Mouse (Mus musculus): Measurements from ENCODE around the gene Runx2. TPM values are rescaled to one million over a fixed set of nuclear protein-coding genes. Genes with fewer than 3 reads are reported as not detected.

Gene Runx2
- polyA plus RNA-seq, 1 experiment from 2014 or later: 28.9 TPM

DNA sequence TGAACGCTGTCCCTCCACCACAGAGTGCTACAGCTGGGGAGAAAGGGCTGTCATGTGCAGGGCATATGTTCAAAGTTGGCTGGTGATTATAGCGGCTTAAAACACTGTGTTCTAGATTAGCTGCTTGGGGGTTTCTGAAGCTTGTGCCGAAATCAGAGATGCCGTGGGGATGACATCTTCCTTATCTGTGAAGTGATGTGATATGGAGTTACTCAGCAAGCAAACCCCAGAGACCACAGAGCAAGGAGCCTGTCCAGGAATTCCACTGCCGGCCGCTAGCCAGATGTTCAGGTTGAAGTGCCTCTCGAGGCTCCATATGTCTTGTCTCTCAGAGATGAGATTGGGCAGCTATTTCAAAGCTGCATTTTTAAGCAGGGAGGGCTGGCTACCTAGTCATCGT lies 267.8 kb downstream of the Runx2 start:
- 39% methylated on average over 8 of the region's 8 CpGs for WGBS

DNA sequence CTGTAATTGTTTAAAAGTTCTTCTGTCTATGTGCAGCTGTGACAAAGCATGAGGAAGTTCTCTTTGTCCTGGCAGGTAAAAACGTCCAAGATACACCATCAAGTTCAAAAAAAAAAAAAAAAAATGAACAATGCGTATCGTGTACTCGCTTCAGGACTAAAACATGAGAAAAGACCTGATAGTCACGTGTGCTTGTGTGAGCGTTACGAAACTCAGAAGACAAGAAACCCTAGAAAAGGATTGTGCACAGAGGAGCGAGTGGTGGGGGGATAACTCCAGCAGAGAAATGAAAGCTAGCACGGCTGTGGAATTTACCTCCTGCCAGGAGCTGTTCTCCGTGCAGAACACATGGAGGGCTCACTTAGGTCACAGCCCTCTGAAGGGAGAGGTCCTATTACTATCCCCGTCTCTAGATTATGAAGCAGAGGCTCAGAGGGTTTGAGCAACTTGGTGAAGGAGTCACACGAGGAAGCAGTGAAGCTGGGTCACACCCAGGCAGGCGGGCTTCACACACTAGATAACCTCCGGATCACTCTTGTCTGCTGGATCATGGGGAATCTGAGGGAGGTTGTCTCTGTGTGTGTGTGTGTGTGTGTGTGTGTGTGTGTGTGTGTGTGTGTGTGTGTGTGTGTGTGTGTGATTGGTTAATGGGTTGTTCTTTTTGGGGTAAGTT lies 269.3 kb downstream of the Runx2 start:
- no peak overlapping the region for H3K9ac ChIP-seq (ENCODE audit: low read depth, low read length)
- no peaks in the 10 kb centered on the region for H3K27me3 ChIP-seq (replicated peaks; ENCODE audit: control insufficient read depth, insufficient read depth, low read length)
- H3K27ac ChIP-seq (replicated peaks; ENCODE audit: low read depth, low read length): peak overlapping the region; percentile 39; the same call in 1 of the 2 replicates
- no peaks in the 10 kb centered on the region for H3K9me3 ChIP-seq (ENCODE audit: control insufficient read depth, low read length)
- WGBS: 35% methylated on average over 14 of the region's 14 CpGs
- peak overlapping the region; percentile 31; the same call in 1 of the 2 replicates for H3K4me2 ChIP-seq (ENCODE audit: low read depth, low read length)
- DNase-seq (ENCODE audit: low spot score) (peak; percentile 54), ATAC-seq (ENCODE audit: low read depth) (peak; percentile 45; the same call in 1 of the 2 replicates)
- peaks cover 25% of the 10 kb centered on the region for H3K4me1 ChIP-seq (ENCODE audit: control insufficient read depth, insufficient read depth, low read length)
- no peak overlapping the region for H3K4me3 ChIP-seq (ENCODE audit: low read depth, low read length)
- H3K36me3 ChIP-seq (ENCODE audit: control insufficient read depth, insufficient read depth, low read length): no peaks in the 10 kb centered on the region

More for the DNA sequence above, 267.8 kb downstream of the Runx2 start:
- H3K9me3 ChIP-seq (ENCODE audit: control insufficient read depth, low read length): no peaks in the 10 kb centered on the region
- H3K36me3 ChIP-seq (ENCODE audit: control insufficient read depth, insufficient read depth, low read length): no peaks in the 10 kb centered on the region
- no peak overlapping the region for H3K9ac ChIP-seq (ENCODE audit: low read depth, low read length)
- DNase-seq (ENCODE audit: low spot score): peak; percentile 45
- peaks cover 16% of the 10 kb centered on the region for H3K4me1 ChIP-seq (ENCODE audit: control insufficient read depth, insufficient read depth, low read length)
- H3K4me3 ChIP-seq (ENCODE audit: low read depth, low read length): no peak overlapping the region
- ATAC-seq (ENCODE audit: low read depth): no peak
- H3K27me3 ChIP-seq (replicated peaks; ENCODE audit: control insufficient read depth, insufficient read depth, low read length): no peaks in the 10 kb centered on the region
- H3K27ac ChIP-seq (replicated peaks; ENCODE audit: low read depth, low read length): no peak overlapping the region
- H3K4me2 ChIP-seq (ENCODE audit: low read depth, low read length): no peak overlapping the region

DNA sequence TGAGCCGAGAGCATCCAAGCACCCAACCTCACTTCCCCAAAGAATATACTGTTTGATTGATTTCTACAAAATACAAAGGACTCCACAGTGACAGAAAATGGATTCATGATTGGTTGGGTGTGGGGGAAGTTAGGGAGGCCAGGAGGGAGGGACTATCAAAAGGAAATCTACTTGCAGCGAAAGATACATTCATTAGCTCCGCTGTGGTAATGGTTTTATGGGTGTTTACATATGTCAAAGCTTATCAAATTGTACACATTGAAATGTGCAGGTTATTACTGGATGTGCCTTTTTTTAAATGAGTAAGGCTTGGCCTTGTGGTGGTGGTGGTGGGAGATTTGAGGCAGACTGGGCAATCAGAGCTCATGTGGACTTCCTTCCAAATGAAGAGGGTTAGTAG lies 271.9 kb downstream of the Runx2 start:
- Histone ChIP-seq H3K27ac (replicated peaks; ENCODE audit: low read depth, low read length) (no peak overlapping the region), H3K36me3 (ENCODE audit: control insufficient read depth, insufficient read depth, low read length) (no peaks in the 10 kb centered on the region), H3K4me3 (ENCODE audit: low read depth, low read length) (no peak overlapping the region), H3K4me1 (ENCODE audit: control insufficient read depth, insufficient read depth, low read length) (peaks cover 26% of the 10 kb centered on the region), H3K9ac (ENCODE audit: low read depth, low read length) (no peak overlapping the region), H3K27me3 (replicated peaks; ENCODE audit: control insufficient read depth, insufficient read depth, low read length) (no peaks in the 10 kb centered on the region), H3K4me2 (ENCODE audit: low read depth, low read length) (no peak overlapping the region), H3K9me3 (ENCODE audit: control insufficient read depth, low read length) (no peaks in the 10 kb centered on the region)
- ATAC-seq (ENCODE audit: low read depth): no peak
- WGBS: 83% methylated on average over 3 of the region's 3 CpGs
- DNase-seq (ENCODE audit: low spot score): no peak

DNA sequence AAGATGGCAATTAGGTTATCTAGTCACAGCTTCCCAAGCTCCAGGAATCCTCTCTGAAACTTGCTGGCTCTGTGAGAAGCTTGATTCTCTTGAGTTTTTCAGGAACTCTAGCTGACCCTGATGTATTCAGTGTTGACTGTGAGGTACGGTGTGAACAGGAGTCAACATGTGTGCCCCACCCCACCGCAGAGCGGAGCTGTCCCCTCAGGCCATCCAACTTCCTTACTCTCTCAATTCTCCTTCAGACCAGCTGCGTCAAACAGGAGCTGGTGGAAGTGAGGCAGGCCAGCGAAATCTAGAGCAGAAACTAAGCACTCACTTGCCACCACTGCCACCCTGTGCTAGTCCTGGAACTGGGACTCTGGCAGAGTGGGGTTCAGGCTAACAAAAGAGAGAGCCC lies 273.9 kb downstream of the Runx2 start:
- Histone ChIP-seq H3K27me3 (replicated peaks; ENCODE audit: control insufficient read depth, insufficient read depth, low read length) (no peaks in the 10 kb centered on the region), H3K9ac (ENCODE audit: low read depth, low read length) (no peak overlapping the region), H3K4me3 (ENCODE audit: low read depth, low read length) (no peak overlapping the region), H3K4me1 (ENCODE audit: control insufficient read depth, insufficient read depth, low read length) (peaks cover 20% of the 10 kb centered on the region), H3K36me3 (ENCODE audit: control insufficient read depth, insufficient read depth, low read length) (no peaks in the 10 kb centered on the region), H3K27ac (replicated peaks; ENCODE audit: low read depth, low read length) (no peak overlapping the region), H3K4me2 (ENCODE audit: low read depth, low read length) (no peak overlapping the region), H3K9me3 (ENCODE audit: control insufficient read depth, low read length) (no peaks in the 10 kb centered on the region)
- 21% methylated on average over 5 of the region's 5 CpGs for WGBS
- DNase-seq (ENCODE audit: low spot score) (peak; percentile 71), ATAC-seq (ENCODE audit: low read depth) (no peak)

DNA sequence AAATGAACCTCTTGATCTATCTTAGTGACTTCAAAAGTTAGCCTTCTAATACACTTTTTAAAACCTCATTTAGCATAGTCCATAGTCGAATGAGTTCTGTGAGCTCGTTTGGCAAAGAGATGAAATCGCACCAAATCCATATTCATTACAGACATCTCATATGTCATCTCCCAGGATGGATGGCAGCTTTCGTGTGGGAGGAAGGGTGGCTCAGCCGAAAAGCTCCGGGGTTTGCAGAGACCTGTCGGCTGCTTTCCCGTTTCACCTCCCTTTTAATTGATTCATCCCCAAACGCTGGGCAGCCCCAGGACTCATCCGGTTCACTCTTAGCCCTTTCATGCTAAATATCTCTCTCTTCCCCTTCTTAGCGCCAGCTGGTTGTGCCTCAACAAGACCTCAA lies 275.7 kb downstream of the Runx2 start:
- H3K9me3 ChIP-seq (ENCODE audit: control insufficient read depth, low read length): no peaks in the 10 kb centered on the region
- peaks cover 10% of the 10 kb centered on the region for H3K4me1 ChIP-seq (ENCODE audit: control insufficient read depth, insufficient read depth, low read length)
- 45% methylated on average over 11 of the region's 11 CpGs for WGBS
- no peak overlapping the region for H3K9ac ChIP-seq (ENCODE audit: low read depth, low read length)
- H3K27me3 ChIP-seq (replicated peaks; ENCODE audit: control insufficient read depth, insufficient read depth, low read length): no peaks in the 10 kb centered on the region
- no peak for ATAC-seq (ENCODE audit: low read depth)
- no peaks in the 10 kb centered on the region for H3K36me3 ChIP-seq (ENCODE audit: control insufficient read depth, insufficient read depth, low read length)
- H3K4me3 ChIP-seq (ENCODE audit: low read depth, low read length): no peak overlapping the region
- no peak for DNase-seq (ENCODE audit: low spot score)
- no peak overlapping the region for H3K27ac ChIP-seq (replicated peaks; ENCODE audit: low read depth, low read length)
- no peak overlapping the region for H3K4me2 ChIP-seq (ENCODE audit: low read depth, low read length)

DNA sequence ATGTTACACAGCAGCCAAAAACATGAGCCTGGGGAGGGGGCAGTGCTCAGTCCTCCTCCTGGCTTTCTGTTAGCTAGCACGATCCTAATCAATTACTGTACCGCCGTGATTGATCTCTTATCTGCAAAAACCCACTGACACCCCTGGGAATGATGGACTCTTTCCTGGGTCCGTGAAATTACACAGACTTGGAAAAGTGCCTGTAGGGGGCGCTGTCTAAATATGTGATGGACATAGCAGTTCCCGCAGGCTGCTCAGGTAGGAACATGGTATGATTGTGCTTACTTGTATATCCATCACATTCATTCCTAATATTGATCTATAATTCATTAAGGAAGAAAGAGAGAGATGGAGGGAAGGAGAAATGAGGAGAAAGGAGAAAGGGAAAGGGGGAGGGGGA lies 284.6 kb downstream of the Runx2 start:
- WGBS: 77% methylated on average over 6 of the region's 6 CpGs
- ATAC-seq (ENCODE audit: low read depth): no peak

DNA sequence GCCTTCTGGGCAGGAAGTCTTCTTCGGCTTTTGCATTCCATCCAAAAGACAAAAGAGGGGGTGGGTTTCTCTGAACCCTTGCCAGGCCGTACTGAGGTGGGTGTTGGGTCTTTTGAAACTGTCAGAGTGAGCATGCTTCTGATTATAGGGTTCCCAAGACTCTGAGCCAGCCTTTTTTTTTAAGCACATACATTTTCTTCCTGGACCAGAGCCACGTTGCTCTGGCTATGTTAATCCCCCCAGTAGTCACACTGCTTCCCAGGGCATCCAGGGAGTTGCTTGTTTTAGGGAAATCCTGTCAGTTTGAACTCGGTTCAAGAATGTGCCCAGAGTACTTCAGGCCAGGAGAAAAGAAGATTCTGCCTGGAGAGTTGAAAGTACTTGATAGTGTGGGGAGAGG lies 286.0 kb downstream of the Runx2 start:
- Histone ChIP-seq H3K9me3 (ENCODE audit: control insufficient read depth, low read length) (no peaks in the 10 kb centered on the region), H3K4me1 (ENCODE audit: control insufficient read depth, insufficient read depth, low read length) (peaks cover 13% of the 10 kb centered on the region), H3K27ac (replicated peaks; ENCODE audit: low read depth, low read length) (peak overlapping the region; percentile 40; the same call in 1 of the 2 replicates), H3K36me3 (ENCODE audit: control insufficient read depth, insufficient read depth, low read length) (no peaks in the 10 kb centered on the region), H3K4me2 (ENCODE audit: low read depth, low read length) (no peak overlapping the region), H3K9ac (ENCODE audit: low read depth, low read length) (no peak overlapping the region), H3K4me3 (ENCODE audit: low read depth, low read length) (no peak overlapping the region), H3K27me3 (replicated peaks; ENCODE audit: control insufficient read depth, insufficient read depth, low read length) (no peaks in the 10 kb centered on the region)
- ATAC-seq (ENCODE audit: low read depth) (peak; percentile 82), DNase-seq (ENCODE audit: low spot score) (peak; percentile 92)
- 7% methylated on average over 4 of the region's 4 CpGs for WGBS

More for the DNA sequence above, 284.6 kb downstream of the Runx2 start:
- Histone ChIP-seq H3K27me3 (replicated peaks; ENCODE audit: control insufficient read depth, insufficient read depth, low read length) (no peaks in the 10 kb centered on the region), H3K36me3 (ENCODE audit: control insufficient read depth, insufficient read depth, low read length) (no peaks in the 10 kb centered on the region), H3K4me2 (ENCODE audit: low read depth, low read length) (no peak overlapping the region), H3K27ac (replicated peaks; ENCODE audit: low read depth, low read length) (no peak overlapping the region), H3K9ac (ENCODE audit: low read depth, low read length) (no peak overlapping the region), H3K9me3 (ENCODE audit: control insufficient read depth, low read length) (no peaks in the 10 kb centered on the region), H3K4me3 (ENCODE audit: low read depth, low read length) (no peak overlapping the region), H3K4me1 (ENCODE audit: control insufficient read depth, insufficient read depth, low read length) (peaks cover 13% of the 10 kb centered on the region)
- no peak for DNase-seq (ENCODE audit: low spot score)

DNA sequence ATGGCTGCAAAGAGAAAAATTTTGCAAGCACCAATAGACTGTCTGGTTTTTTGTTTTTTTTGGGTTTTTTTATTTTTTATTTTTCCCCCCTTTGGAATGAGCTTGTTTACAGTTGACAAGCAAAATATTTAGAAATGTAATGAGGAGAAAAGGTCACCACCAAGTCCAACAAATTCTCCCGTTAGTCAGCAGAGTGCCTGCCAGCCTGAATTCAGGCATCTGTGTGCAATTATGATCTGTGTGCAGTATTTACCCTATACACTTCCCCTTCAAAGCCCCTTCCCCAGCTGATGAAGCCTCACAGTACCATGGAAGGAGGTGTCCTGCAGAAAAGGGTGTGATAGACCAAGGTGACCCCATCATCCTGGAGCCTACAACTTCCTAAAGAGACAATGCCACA lies 290.5 kb downstream of the Runx2 start:
- Histone ChIP-seq H3K27ac (replicated peaks; ENCODE audit: low read depth, low read length) (no peak overlapping the region), H3K9me3 (ENCODE audit: control insufficient read depth, low read length) (no peaks in the 10 kb centered on the region), H3K9ac (ENCODE audit: low read depth, low read length) (no peak overlapping the region), H3K4me1 (ENCODE audit: control insufficient read depth, insufficient read depth, low read length) (peaks cover 14% of the 10 kb centered on the region), H3K27me3 (replicated peaks; ENCODE audit: control insufficient read depth, insufficient read depth, low read length) (no peaks in the 10 kb centered on the region), H3K4me3 (ENCODE audit: low read depth, low read length) (no peak overlapping the region), H3K36me3 (ENCODE audit: control insufficient read depth, insufficient read depth, low read length) (no peaks in the 10 kb centered on the region), H3K4me2 (ENCODE audit: low read depth, low read length) (no peak overlapping the region)
- DNase-seq (ENCODE audit: low spot score) (no peak), ATAC-seq (ENCODE audit: low read depth) (no peak)
- 53% methylated on average over 1 of the region's 1 CpGs for WGBS

DNA sequence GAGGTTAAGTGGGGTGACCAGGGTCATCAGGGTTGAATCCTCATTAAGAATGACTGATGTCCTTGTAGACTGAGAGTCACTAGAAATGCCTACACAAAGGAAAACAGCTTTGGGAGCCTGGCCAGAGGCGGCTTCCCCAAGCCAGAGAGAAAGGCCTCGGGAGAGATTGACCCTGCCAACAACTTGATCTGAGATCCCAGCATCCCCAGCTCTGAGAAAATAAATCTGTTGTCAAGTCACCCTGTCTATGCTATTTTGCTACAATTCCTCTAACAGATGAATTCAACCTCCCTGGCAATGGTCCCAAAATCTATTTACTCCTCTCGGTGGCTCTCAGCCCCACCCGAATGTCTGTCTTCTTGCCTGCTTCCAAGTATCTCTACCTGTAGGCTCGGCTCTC lies 291.7 kb downstream of the Runx2 start:
- Histone ChIP-seq H3K9ac (ENCODE audit: low read depth, low read length) (no peak overlapping the region), H3K4me3 (ENCODE audit: low read depth, low read length) (no peak overlapping the region), H3K36me3 (ENCODE audit: control insufficient read depth, insufficient read depth, low read length) (no peaks in the 10 kb centered on the region), H3K9me3 (ENCODE audit: control insufficient read depth, low read length) (no peaks in the 10 kb centered on the region; the same call in 1 of the 2 replicates), H3K4me2 (ENCODE audit: low read depth, low read length) (no peak overlapping the region), H3K4me1 (ENCODE audit: control insufficient read depth, insufficient read depth, low read length) (0 out of 2 replicates have a peak, but pooled peaks cover 8% of the 10 kb centered on the region), H3K27me3 (replicated peaks; ENCODE audit: control insufficient read depth, insufficient read depth, low read length) (no peaks in the 10 kb centered on the region), H3K27ac (replicated peaks; ENCODE audit: low read depth, low read length) (no peak overlapping the region)
- DNase-seq (ENCODE audit: low spot score): peak; percentile 61
- 61% methylated on average over 5 of the region's 5 CpGs for WGBS
- no peak for ATAC-seq (ENCODE audit: low read depth)

Measured in embryonic facial prominence, embryonic 14.5 days (tissue).